Mouse (Mus musculus): ENCODE results near the gene Mrps21.

DNA sequence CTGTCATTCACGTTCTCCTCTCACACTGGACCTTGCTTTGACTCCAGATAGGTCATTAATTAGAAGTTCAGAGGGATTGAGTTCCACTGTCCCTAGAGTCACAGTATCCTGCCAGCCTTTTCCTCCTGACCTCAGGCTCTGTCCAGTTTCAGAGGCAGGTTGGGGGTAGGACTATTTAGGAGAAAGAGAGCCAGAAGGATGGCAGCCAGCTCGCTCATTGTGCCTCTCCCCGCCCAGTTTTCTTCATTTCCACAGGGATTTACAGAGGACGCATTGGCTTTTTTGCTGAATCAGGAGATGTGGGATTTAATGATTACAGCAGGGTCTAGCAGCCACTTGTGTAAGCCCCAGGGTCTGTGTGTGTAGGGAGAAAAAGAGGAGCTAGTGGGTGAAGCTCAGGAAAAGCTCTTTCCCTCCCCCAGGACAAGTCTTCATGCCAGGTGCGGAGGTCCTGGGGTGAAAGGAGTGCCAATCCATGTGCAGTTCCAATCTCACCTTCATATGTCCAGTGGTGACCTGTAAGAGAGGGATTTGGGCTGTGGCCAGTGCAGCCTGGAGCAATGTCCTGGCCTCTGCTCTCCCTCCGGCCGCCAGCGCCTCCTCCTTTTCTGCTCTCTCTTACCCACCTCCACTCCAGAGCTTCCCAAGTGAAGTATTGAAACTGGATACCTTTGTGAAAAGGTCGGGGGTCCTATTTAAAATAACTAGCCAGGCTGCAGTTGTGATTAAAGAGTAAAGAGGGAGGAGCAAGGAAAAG lies 30.5 kb upstream of the Mrps21 start:
- TF ChIP-seq CTCF (IDR thresholded peaks at IDR 0.05): no peak
- TF ChIP-seq EP300 (IDR thresholded peaks at IDR 0.05): no peak

All from lung, postnatal 0 days (tissue).